Mouse (Mus musculus): ENCODE data around the gene Nlk. TPM values are rescaled to one million over a fixed set of nuclear protein-coding genes. Genes with fewer than 3 reads are reported as not detected.

The Nlk gene
- polyA plus RNA-seq (2012; rRNA removed) = 12.3 and 15.7 TPM in 2 replicates

DNA sequence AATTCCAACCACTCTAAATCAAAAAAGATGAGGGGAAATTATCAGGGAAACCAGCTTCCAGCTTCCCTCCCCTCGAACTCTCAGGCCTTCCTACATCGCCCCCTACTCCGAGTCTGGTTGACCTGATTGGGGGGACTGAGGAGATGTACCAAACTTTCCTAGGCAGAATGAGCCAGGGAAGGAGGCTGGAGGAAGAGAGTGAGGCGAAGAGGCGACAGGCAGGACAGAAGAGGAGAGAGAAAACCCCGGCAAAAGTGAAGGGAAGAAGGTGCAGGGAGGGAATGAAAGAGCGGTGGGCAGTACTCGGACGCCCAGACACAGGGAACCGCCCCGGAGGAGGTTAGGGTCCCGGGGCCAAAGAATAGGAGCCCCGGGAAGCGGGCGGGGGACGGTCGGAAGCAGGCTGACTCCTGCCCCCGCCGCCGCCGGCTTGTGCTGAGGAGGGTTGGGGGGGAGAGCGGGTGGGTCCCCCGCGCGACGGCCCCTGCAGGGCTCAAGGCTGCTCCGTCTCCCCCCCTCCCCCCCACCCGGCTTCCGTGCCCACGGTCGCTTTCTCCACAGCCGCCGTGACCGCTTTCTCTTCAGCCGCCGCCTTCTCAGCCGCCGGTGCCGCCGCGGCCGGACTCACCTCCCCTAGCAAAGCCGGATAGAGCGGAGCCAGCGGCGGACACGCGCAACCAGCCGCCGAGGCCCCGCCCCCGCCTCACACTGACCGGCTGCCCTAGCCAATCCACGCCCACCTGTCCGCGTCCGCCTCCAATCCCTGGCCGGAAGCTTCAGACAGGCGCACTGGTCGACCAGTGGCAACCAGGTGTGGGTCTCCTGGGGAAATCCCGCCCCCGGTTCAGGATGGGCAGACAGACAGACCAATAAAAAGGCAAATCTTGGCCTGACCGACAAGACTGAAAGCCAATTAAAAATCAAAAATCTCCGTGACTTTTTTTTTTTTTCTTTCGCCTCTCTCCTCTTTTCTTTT lies at the start of gene Nlk:
Gene Nlk (minus strand): TSS at position 597 of the 976 bp plus-strand sequence.

DNA sequence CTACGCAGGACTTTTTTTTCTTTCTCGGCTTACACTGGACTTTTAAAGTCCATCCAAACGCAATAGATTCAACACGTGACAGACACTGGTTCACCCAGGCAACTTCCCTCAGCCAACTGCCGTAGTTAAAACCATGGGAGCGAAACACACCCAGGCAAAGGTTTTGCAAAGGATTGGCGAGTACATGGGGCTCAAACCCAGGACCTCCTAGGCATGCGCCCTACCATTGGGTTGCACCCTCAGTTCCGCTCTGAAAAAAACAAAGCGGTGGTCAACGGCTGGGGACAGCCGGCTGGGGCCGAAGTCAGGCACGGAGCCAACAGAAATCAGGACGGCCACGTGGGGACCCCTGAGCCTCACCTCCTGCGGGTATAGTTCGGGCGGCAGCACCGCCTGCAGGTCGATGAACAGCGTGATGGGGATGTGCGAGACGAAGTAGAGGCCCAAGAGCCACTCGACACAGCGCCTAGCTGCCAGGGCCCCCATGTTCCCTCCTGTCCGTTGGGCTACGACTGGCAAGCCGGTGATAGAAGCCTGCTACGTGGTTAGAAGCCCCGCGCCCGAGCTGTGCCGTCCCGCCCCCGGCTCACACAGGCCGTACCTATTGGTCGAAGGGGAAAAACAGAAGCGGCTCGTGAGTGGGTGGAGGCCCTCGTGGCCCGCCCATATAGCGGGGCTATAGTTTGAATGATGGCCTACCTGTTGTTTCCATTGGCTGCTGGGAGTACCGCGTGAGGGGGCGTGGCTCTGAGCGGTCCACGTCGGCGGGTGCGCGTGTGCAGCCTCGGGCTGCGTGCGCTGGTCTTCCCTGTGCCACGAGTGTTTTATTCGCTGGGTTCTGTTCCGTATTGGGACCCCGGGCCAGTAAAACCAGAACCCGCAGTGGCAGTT lies 146.8 kb downstream of the Nlk start, which contains the start of gene Tmem97:
Gene Tmem97 (minus strand): TSS at position 610 of the 891 bp plus-strand sequence.

DNA sequence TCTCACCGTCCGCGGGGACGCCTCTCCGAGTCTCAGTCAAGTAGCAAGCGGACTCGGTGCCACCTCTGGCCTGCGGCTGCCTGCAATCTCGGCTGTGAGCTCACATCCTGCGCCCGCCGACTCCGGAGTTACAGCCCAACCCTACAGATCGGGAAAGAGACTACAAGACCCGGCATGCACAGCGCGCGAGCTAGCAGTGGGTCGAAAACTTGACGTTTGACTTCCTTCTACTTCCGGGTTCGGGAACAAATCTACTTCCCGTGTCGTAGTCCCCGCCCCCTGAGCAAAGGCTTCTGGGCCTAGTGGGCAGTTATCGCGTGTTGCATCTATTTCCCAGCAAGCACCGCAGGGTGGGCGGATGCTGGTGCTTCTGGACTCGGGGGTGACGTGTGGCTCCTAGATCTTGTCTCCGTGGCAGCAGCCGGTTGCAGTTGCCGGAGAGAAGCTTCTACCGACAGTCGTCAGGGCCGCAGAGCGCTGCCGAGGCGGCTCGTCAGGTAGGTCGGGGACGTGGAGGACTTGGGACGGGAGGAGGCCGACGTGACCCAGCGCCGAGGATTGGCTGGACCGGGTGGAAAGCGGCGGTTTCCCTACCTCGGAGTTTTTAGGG lies 161.0 kb downstream of the Nlk start, which contains the start of the genes Tnfaip1 and Ift20:
Gene Tnfaip1 (minus strand): TSS at position 253 of the 610 bp plus-strand sequence.
Gene Ift20 (plus strand): TSS at position 282 of the 610 bp plus-strand sequence.

Other genes starting within 250 kb of the Nlk start
- 56.5 and 74.1 TPM in 2 replicates for gene Slc46a1, start 231.7 kb downstream of the Nlk start, polyA plus RNA-seq (2012; rRNA removed)
- 0.83 and 1.00 TPM in 2 replicates for gene Sarm1, start 199.6 kb downstream of the Nlk start, polyA plus RNA-seq (2012; rRNA removed)
- gene Vtn, start 198.3 kb downstream of the Nlk start, polyA plus RNA-seq (2012; rRNA removed) = 2.4 and 6.1 TPM in 2 replicates
- gene Sebox, start 193.9 kb downstream of the Nlk start, polyA plus RNA-seq (2012; rRNA removed) = not detected in 2 replicates
- 6.8 and 8.4 TPM in 2 replicates for gene Tmem199, start 185.2 kb downstream of the Nlk start, polyA plus RNA-seq (2012; rRNA removed)
- gene Poldip2, start 185.2 kb downstream of the Nlk start, polyA plus RNA-seq (2012; rRNA removed) = 37.7 and 42.1 TPM in 2 replicates
- gene Tnfaip1, start 161.0 kb downstream of the Nlk start, polyA plus RNA-seq (2012; rRNA removed) = 45.7 and 46.7 TPM in 2 replicates
- 64.5 and 70.4 TPM in 2 replicates for gene Ift20, start 161.0 kb downstream of the Nlk start, polyA plus RNA-seq (2012; rRNA removed)
- gene Tmem97, start 146.6 kb downstream of the Nlk start, polyA plus RNA-seq (2012; rRNA removed) = 45.0 and 66.3 TPM in 2 replicates
- 32.5 and 38.4 TPM in 2 replicates for gene Ccnq, start 54.4 kb upstream of the Nlk start, polyA plus RNA-seq (2012; rRNA removed)
- 9.7 and 22.3 TPM in 2 replicates for gene Lyrm9, start 129.2 kb upstream of the Nlk start, polyA plus RNA-seq (2012; rRNA removed)
- gene Nos2, start 223.4 kb upstream of the Nlk start, polyA plus RNA-seq (2012; rRNA removed) = 1.1 and 1.3 TPM in 2 replicates

Measured in colon, adult 2 months (tissue).